Mouse (Mus musculus) kidney, adult 2 months (tissue): ENCODE measurements at regions not wholly inside any gene's neighbourhood (a gene's known extent, or its start where the extent isn't known, plus 50 kb on each side); places are given as distances from the start of the nearest gene placed in this dataset.

Experiments
- CTCF ChIP-seq: fragments of 200-500 bp; conservative IDR thresholded peaks from 2 replicates; pipeline ENCODE4 v1.5.1; 2011; ENCODE audit warnings: low read depth, mild to moderate bottlenecking, control low read depth, low read length, moderate library complexity, mixed read lengths; ENCODE audit not compliant: insufficient read depth, insufficient read length
- POLR2A ChIP-seq: fragments of 200-500 bp; IDR thresholded peaks from one replicate; pipeline ENCODE4 v1.6.1; 2011; ENCODE audit warnings: low read depth, low read length, control low read depth

DNA sequence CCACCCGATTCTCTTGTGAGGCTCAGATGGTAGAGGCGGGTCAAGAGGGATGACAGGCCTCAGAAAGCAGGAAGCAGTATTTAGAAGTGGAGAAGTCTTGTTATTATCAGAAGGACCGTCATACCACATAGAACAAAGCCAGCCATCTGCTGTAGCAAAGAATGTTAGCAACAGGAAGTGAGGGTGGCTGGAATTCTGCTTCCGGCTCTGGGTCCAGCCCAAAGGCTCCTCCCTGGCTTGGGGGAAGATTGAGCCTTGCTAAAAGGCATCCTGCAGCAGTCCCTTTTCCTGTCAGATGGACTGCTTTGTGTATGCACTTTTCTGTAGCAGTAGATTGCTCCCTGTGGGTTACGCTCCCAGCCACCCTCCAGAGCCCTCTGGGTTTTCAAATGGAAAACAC, 61.9 kb upstream of the Lta4h start:
- TF ChIP-seq POLR2A (no peak), CTCF (no peak)
